Mouse (Mus musculus): Measurements from ENCODE around the gene Rpusd4. TPM values are rescaled to one million over a fixed set of nuclear protein-coding genes. Genes with fewer than 3 reads are reported as not detected.

Rpusd4 gene
- polyA plus RNA-seq, 1 experiment from 2014 or later: 11.2 TPM

GRCm38 (mm10) chr9:35320288-35320687 lies 52.6 kb downstream of the Rpusd4 start:
- no peak overlapping the region for H3K27ac ChIP-seq (ENCODE audit: low read length)
- no peaks in the 10 kb centered on the region for H3K9me3 ChIP-seq (replicated peaks; ENCODE audit: control insufficient read depth, low read length)
- no peak for ATAC-seq (ENCODE audit: low read depth)
- no peak overlapping the region for H3K9ac ChIP-seq (ENCODE audit: low read depth, low read length)
- no peaks in the 10 kb centered on the region for H3K27me3 ChIP-seq (ENCODE audit: control insufficient read depth, insufficient read depth, low read depth, low read length)
- no peaks in the 10 kb centered on the region for H3K36me3 ChIP-seq (ENCODE audit: control insufficient read depth, insufficient read depth)
- WGBS (ENCODE audit: insufficient replicate concordance): 51% methylated on average over 4 of the region's 4 CpGs
- H3K4me2 ChIP-seq (ENCODE audit: low read depth, low read length): no peak overlapping the region
- H3K4me1 ChIP-seq (ENCODE audit: control insufficient read depth, low read depth, low read length): no peaks in the 10 kb centered on the region
- H3K4me3 ChIP-seq (ENCODE audit: low read depth, low read length): no peak overlapping the region

GRCm38 (mm10) chr9:35323974-35324373 lies 56.3 kb downstream of the Rpusd4 start:
- H3K36me3 ChIP-seq (ENCODE audit: control insufficient read depth, insufficient read depth): no peaks in the 10 kb centered on the region
- no peaks in the 10 kb centered on the region for H3K9me3 ChIP-seq (replicated peaks; ENCODE audit: control insufficient read depth, low read length)
- no peak overlapping the region for H3K4me3 ChIP-seq (ENCODE audit: low read depth, low read length)
- H3K4me2 ChIP-seq (ENCODE audit: low read depth, low read length): no peak overlapping the region
- no peak overlapping the region for H3K9ac ChIP-seq (ENCODE audit: low read depth, low read length)
- no peaks in the 10 kb centered on the region for H3K27me3 ChIP-seq (ENCODE audit: control insufficient read depth, insufficient read depth, low read depth, low read length)
- ATAC-seq (ENCODE audit: low read depth): no peak
- H3K4me1 ChIP-seq (ENCODE audit: control insufficient read depth, low read depth, low read length): no peaks in the 10 kb centered on the region
- H3K27ac ChIP-seq (ENCODE audit: low read length): no peak overlapping the region
- WGBS (ENCODE audit: insufficient replicate concordance): 58% methylated on average over 4 of the region's 4 CpGs

GRCm38 (mm10) chr9:35324571-35324970 lies 56.9 kb downstream of the Rpusd4 start:
- H3K36me3 ChIP-seq (ENCODE audit: control insufficient read depth, insufficient read depth): no peaks in the 10 kb centered on the region
- WGBS (ENCODE audit: insufficient replicate concordance): 46% methylated on average over 2 of the region's 2 CpGs
- no peak for ATAC-seq (ENCODE audit: low read depth)

GRCm38 (mm10) chr9:35326644-35327263 lies 59.1 kb downstream of the Rpusd4 start:
- Histone ChIP-seq H3K4me2 (ENCODE audit: low read depth, low read length) (no peak overlapping the region), H3K4me3 (ENCODE audit: low read depth, low read length) (no peak overlapping the region), H3K9me3 (replicated peaks; ENCODE audit: control insufficient read depth, low read length) (no peaks in the 10 kb centered on the region), H3K27ac (ENCODE audit: low read length) (no peak overlapping the region), H3K4me1 (ENCODE audit: control insufficient read depth, low read depth, low read length) (no peaks in the 10 kb centered on the region), H3K9ac (ENCODE audit: low read depth, low read length) (no peak overlapping the region), H3K27me3 (ENCODE audit: control insufficient read depth, insufficient read depth, low read depth, low read length) (no peaks in the 10 kb centered on the region), H3K36me3 (ENCODE audit: control insufficient read depth, insufficient read depth) (no peaks in the 10 kb centered on the region)
- no peak for ATAC-seq (ENCODE audit: low read depth)
- WGBS (ENCODE audit: insufficient replicate concordance): 52% methylated on average over 7 of the region's 7 CpGs

More at GRCm38 (mm10) chr9:35324571-35324970, 56.9 kb downstream of the Rpusd4 start:
- no peak overlapping the region for H3K9ac ChIP-seq (ENCODE audit: low read depth, low read length)
- H3K4me2 ChIP-seq (ENCODE audit: low read depth, low read length): no peak overlapping the region
- no peaks in the 10 kb centered on the region for H3K27me3 ChIP-seq (ENCODE audit: control insufficient read depth, insufficient read depth, low read depth, low read length)
- no peaks in the 10 kb centered on the region for H3K9me3 ChIP-seq (replicated peaks; ENCODE audit: control insufficient read depth, low read length)
- H3K27ac ChIP-seq (ENCODE audit: low read length): no peak overlapping the region
- H3K4me1 ChIP-seq (ENCODE audit: control insufficient read depth, low read depth, low read length): no peaks in the 10 kb centered on the region
- H3K4me3 ChIP-seq (ENCODE audit: low read depth, low read length): no peak overlapping the region

Other genes with a start within 250 kb of the Rpusd4 start
- gene St3gal4, start 148.6 kb upstream of the Rpusd4 start, polyA plus RNA-seq (2015; fragmentation: Nextera tagmentation; extraction: Ambion mirVana): 21.7 and 22.3 TPM in 2 replicates
- 43.4 and 44.2 TPM in 2 replicates for gene Dcps, start 91.8 kb upstream of the Rpusd4 start, polyA plus RNA-seq (2015; fragmentation: Nextera tagmentation; extraction: Ambion mirVana)
- 48.2 and 51.5 TPM in 2 replicates for gene Srpr, start 67.7 kb upstream of the Rpusd4 start, polyA plus RNA-seq (2015; fragmentation: Nextera tagmentation; extraction: Ambion mirVana)
- gene Tirap, start 67.6 kb upstream of the Rpusd4 start, polyA plus RNA-seq (2015; fragmentation: Nextera tagmentation; extraction: Ambion mirVana): 7.2 and 8.5 TPM in 2 replicates
- 20.2 and 20.5 TPM in 2 replicates for gene Foxred1, start 56.8 kb upstream of the Rpusd4 start, polyA plus RNA-seq (2015; fragmentation: Nextera tagmentation; extraction: Ambion mirVana)
- 9.9 TPM in 2 replicates for gene Fam118b, start 60 bp upstream of the Rpusd4 start, polyA plus RNA-seq (2015; fragmentation: Nextera tagmentation; extraction: Ambion mirVana)
- 0.30 and 0.42 TPM in 2 replicates for gene Cdon, start 153.3 kb downstream of the Rpusd4 start, polyA plus RNA-seq (2015; fragmentation: Nextera tagmentation; extraction: Ambion mirVana)